Mouse (Mus musculus): ENCODE results near the gene Nrxn1. TPM values are rescaled to one million over a fixed set of nuclear protein-coding genes. Genes with fewer than 3 reads are reported as not detected.

The Nrxn1 gene
- total and polyA plus RNA-seq, 3 experiments: 2.0 to 2.7 (median 2.1) TPM

DNA sequence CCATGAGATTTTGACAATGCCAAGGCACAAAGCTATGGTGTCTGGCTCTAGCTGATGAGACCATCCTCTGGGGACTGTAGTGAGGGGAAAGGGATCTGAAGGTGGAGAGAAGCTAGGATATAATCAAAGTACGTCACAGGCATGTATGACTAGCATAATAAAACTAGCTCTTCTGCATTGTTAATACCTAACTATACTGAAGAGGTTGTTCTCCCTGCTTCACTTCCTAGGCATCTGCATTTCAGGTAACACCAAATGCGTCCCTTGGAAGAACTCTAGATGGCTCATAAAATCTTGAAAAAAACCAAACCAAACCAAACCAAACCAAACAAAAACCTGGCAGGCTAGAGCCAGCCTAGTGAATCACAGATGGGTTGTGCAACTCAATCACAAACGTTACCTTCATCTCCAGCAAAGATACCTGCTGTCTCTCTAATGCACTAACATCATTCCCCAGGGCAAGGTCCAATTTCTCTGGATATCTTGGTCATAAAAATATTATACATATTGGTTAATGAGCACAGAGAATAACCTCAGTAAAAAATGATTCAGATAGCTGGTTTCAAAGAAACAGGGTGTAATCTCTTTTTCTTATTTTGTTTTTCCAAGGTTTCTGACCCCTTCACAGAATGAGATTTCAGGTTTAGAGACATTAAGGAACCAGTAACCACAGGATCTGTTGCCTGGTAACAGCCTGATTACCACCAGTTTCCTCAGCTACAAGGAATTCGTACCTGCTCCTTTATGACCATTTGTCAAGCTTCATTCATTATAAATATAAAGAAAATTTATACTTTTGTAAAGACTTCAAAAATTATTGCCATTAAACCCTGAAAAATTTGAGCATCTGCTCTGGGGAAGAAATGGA is 256.5 kb downstream of the Nrxn1 start:
- no peak for DNase-seq
- no peak overlapping the region for H3K4me3 ChIP-seq
- no peak overlapping the region for H3K9ac ChIP-seq (ENCODE audit: low read depth, low read length)
- H3K27me3 ChIP-seq (ENCODE audit: control insufficient read depth, insufficient read depth, low read length): no peaks in the 10 kb centered on the region
- H3K79me2 ChIP-seq (replicated peaks; ENCODE audit: control insufficient read depth, insufficient read depth, low read length): no peaks in the 10 kb centered on the region
- no peaks in the 10 kb centered on the region for H3K36me3 ChIP-seq (ENCODE audit: control insufficient read depth, insufficient read depth, low read length)
- H3K27ac ChIP-seq: no peak overlapping the region
- intact Hi-C loops (cut with DNase I): no loop called here
- TF ChIP-seq CTCF (IDR thresholded peaks at IDR 0.05) (no peak), POLR2A (IDR thresholded peaks at IDR 0.05; ENCODE audit: insufficient read depth, low read depth, low read length) (no peak), EP300 (IDR thresholded peaks at IDR 0.05; ENCODE audit: insufficient read depth, low read depth, low read length) (no peak)
- 60% methylated on average over 4 of the region's 4 CpGs for WGBS
- H3K4me1 ChIP-seq (ENCODE audit: control insufficient read depth, insufficient read depth, low read length): no peaks in the 10 kb centered on the region

GRCm38 (mm10) chr17:90818340-90818739 is 274.5 kb downstream of the Nrxn1 start:
- 45% methylated on average over 2 of the region's 2 CpGs for WGBS
- no peaks in the 10 kb centered on the region for H3K27me3 ChIP-seq (ENCODE audit: control insufficient read depth, insufficient read depth, low read length)
- TF ChIP-seq EP300 (IDR thresholded peaks at IDR 0.05; ENCODE audit: insufficient read depth, low read depth, low read length) (no peak), POLR2A (IDR thresholded peaks at IDR 0.05; ENCODE audit: insufficient read depth, low read depth, low read length) (no peak), CTCF (IDR thresholded peaks at IDR 0.05) (no peak)
- H3K4me3 ChIP-seq: no peak overlapping the region
- H3K4me1 ChIP-seq (ENCODE audit: control insufficient read depth, insufficient read depth, low read length): peaks cover 2% of the 10 kb centered on the region; the same call in 1 of the 2 replicates
- intact Hi-C loops (cut with DNase I): loop anchor here (10.0 kb wide), 1 partner anchor 76 kb away; no protein-coding TSS in a partner anchor
- no peak overlapping the region for H3K9ac ChIP-seq (ENCODE audit: low read depth, low read length)
- no peak overlapping the region for H3K27ac ChIP-seq
- DNase-seq: no peak
- no peaks in the 10 kb centered on the region for H3K79me2 ChIP-seq (replicated peaks; ENCODE audit: control insufficient read depth, insufficient read depth, low read length)
- no peaks in the 10 kb centered on the region for H3K36me3 ChIP-seq (ENCODE audit: control insufficient read depth, insufficient read depth, low read length)

- no peak for TF ChIP-seq EP300 (IDR thresholded peaks at IDR 0.05; ENCODE audit: insufficient read depth, low read depth, low read length)
- TF ChIP-seq POLR2A (IDR thresholded peaks at IDR 0.05; ENCODE audit: insufficient read depth, low read depth, low read length): no peak
- no peak for TF ChIP-seq CTCF (IDR thresholded peaks at IDR 0.05)
- H3K79me2 ChIP-seq (replicated peaks; ENCODE audit: control insufficient read depth, insufficient read depth, low read length): no peaks in the 10 kb centered on the region
- 63% methylated on average over 2 of the region's 2 CpGs for WGBS
- no peak overlapping the region for H3K4me3 ChIP-seq
- DNase-seq: no peak
- intact Hi-C loops (cut with DNase I): loop anchor here (10.0 kb wide), 1 partner anchor 77 kb away; no protein-coding TSS in a partner anchor
- H3K36me3 ChIP-seq (ENCODE audit: control insufficient read depth, insufficient read depth, low read length): no peaks in the 10 kb centered on the region
- H3K27ac ChIP-seq: no peak overlapping the region
- H3K27me3 ChIP-seq (ENCODE audit: control insufficient read depth, insufficient read depth, low read length): no peaks in the 10 kb centered on the region
- no peak overlapping the region for H3K9ac ChIP-seq (ENCODE audit: low read depth, low read length)
- peaks cover 2% of the 10 kb centered on the region; the same call in 1 of the 2 replicates for H3K4me1 ChIP-seq (ENCODE audit: control insufficient read depth, insufficient read depth, low read length)
Observed at GRCm38 (mm10) chr17:90817898-90818297, 275.0 kb downstream of the Nrxn1 start.

DNA sequence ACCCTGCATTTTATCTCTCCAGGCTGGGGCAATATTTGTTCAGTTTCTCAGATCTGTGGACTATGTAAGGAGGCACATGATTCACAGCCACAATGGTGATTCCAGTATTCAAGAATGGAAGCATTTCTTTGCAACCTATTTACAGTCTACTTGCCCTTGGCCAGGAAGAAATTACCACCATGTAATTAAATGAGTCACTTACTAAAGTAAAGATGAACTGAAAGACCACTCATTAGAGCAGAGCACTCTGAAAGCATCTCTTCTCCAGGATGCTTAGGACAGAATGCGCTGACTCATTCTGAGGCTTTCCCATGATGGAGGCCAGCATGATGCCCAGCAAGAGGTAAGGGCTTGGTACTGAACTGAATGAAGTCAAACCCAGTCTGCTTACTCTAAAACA is 277.6 kb downstream of the Nrxn1 start:
- Histone ChIP-seq H3K9ac (ENCODE audit: low read depth, low read length) (no peak overlapping the region), H3K27me3 (ENCODE audit: control insufficient read depth, insufficient read depth, low read length) (no peaks in the 10 kb centered on the region), H3K79me2 (replicated peaks; ENCODE audit: control insufficient read depth, insufficient read depth, low read length) (no peaks in the 10 kb centered on the region), H3K36me3 (ENCODE audit: control insufficient read depth, insufficient read depth, low read length) (no peaks in the 10 kb centered on the region), H3K27ac (no peak overlapping the region), H3K4me1 (ENCODE audit: control insufficient read depth, insufficient read depth, low read length) (no peaks in the 10 kb centered on the region), H3K4me3 (no peak overlapping the region)
- intact Hi-C loops (cut with DNase I): loop anchor here (10.0 kb wide), 1 partner anchor 79 kb away; no protein-coding TSS in a partner anchor
- TF ChIP-seq CTCF (IDR thresholded peaks at IDR 0.05) (no peak), POLR2A (IDR thresholded peaks at IDR 0.05; ENCODE audit: insufficient read depth, low read depth, low read length) (no peak), EP300 (IDR thresholded peaks at IDR 0.05; ENCODE audit: insufficient read depth, low read depth, low read length) (no peak)
- DNase-seq: no peak
- WGBS: 92% methylated on average over 1 of the region's 1 CpGs

- H3K4me3 ChIP-seq: no peak overlapping the region
- no peaks in the 10 kb centered on the region for H3K36me3 ChIP-seq (ENCODE audit: control insufficient read depth, insufficient read depth, low read length)
- intact Hi-C loops (cut with DNase I): loop anchor here (10.0 kb wide), 1 partner anchor 81 kb away; no protein-coding TSS in a partner anchor
- H3K9ac ChIP-seq (ENCODE audit: low read depth, low read length): no peak overlapping the region
- no peaks in the 10 kb centered on the region for H3K4me1 ChIP-seq (ENCODE audit: control insufficient read depth, insufficient read depth, low read length)
- no peak overlapping the region for H3K27ac ChIP-seq
- no peaks in the 10 kb centered on the region for H3K79me2 ChIP-seq (replicated peaks; ENCODE audit: control insufficient read depth, insufficient read depth, low read length)
- no peaks in the 10 kb centered on the region for H3K27me3 ChIP-seq (ENCODE audit: control insufficient read depth, insufficient read depth, low read length)
- no peak for DNase-seq
- no peak for TF ChIP-seq CTCF (IDR thresholded peaks at IDR 0.05)
- no peak for TF ChIP-seq EP300 (IDR thresholded peaks at IDR 0.05; ENCODE audit: insufficient read depth, low read depth, low read length)
- TF ChIP-seq POLR2A (IDR thresholded peaks at IDR 0.05; ENCODE audit: insufficient read depth, low read depth, low read length): no peak
Observed at GRCm38 (mm10) chr17:90813760-90814159, 279.1 kb downstream of the Nrxn1 start.

GRCm38 (mm10) chr17:90812485-90812884 is 280.4 kb downstream of the Nrxn1 start:
- Histone ChIP-seq H3K79me2 (replicated peaks; ENCODE audit: control insufficient read depth, insufficient read depth, low read length) (no peaks in the 10 kb centered on the region), H3K9ac (ENCODE audit: low read depth, low read length) (no peak overlapping the region), H3K27me3 (ENCODE audit: control insufficient read depth, insufficient read depth, low read length) (no peaks in the 10 kb centered on the region), H3K27ac (no peak overlapping the region), H3K4me3 (no peak overlapping the region), H3K36me3 (ENCODE audit: control insufficient read depth, insufficient read depth, low read length) (no peaks in the 10 kb centered on the region), H3K4me1 (ENCODE audit: control insufficient read depth, insufficient read depth, low read length) (no peaks in the 10 kb centered on the region)
- WGBS: 83% methylated on average over 2 of the region's 2 CpGs
- intact Hi-C loops (cut with DNase I): loop anchor here (10.0 kb wide), 1 partner anchor 82 kb away; no protein-coding TSS in a partner anchor
- TF ChIP-seq CTCF (IDR thresholded peaks at IDR 0.05) (no peak), POLR2A (IDR thresholded peaks at IDR 0.05; ENCODE audit: insufficient read depth, low read depth, low read length) (no peak), EP300 (IDR thresholded peaks at IDR 0.05; ENCODE audit: insufficient read depth, low read depth, low read length) (no peak)
- no peak for DNase-seq
